Mouse (Mus musculus) stomach, postnatal 0 days (tissue): Measurements from ENCODE around the gene Ap3s2.

Experiments used
- CTCF ChIP-seq: IDR thresholded peaks from 2 replicates; pipeline ENCODE4 v1.5.1; 2016; ENCODE audit warnings: antibody characterized with exemption, low read depth, mild to moderate bottlenecking, moderate library complexity
- EP300 ChIP-seq: optimal IDR thresholded peaks from 2 replicates; pipeline ENCODE3; 2016; ENCODE audit warnings: antibody characterized with exemption

DNA sequence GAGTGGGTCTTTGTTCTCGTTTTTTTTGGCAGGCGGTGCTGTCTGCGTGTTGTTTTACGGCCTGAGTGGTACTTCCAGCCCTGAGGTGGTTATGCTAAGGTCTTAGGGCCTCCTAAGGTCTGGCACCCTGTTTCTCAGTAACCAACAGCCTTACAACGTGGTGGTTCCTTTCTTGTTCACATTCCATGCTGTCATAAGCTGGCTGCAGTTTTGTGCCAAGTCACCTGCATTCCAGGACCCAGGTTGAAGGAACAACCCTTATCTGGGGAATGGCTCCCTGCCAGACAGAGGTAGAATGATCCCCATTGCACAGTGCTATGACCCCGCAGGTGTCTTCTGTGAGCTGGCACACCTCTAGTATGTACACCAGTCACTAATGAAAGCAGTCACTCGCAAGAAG is 52.0 kb downstream of the Ap3s2 start:
- TF ChIP-seq CTCF (no peak), EP300 (no peak)
